Mouse (Mus musculus) MEL (cell line): ENCODE measurements at regions not wholly inside any gene's neighbourhood (a gene's known extent, or its start where the extent isn't known, plus 50 kb on each side); places are given as distances from the start of the nearest gene placed in this dataset.

ENCODE experiments used
- DNase-seq: peaks from one replicate; pipeline ENCODE4 v3.0.0; 2011; ENCODE audit warnings: low read depth, low spot score
- H3K27ac ChIP-seq: 2 replicates; pipeline ENCODE4 v1.5.1; 2012; ENCODE audit warnings: low read depth, mild to moderate bottlenecking, control low read depth, low read length, moderate library complexity; ENCODE audit not compliant: control insufficient read depth
- H3K27me3 ChIP-seq, 2 experiments: fragments of 150-350 bp in 1 of 2; sonication (generic) in 1 of 2; 2 replicates each; pipeline ENCODE4 v1.6.1; 2012; ENCODE audit warnings: low read length in 2 of 2, mild to moderate bottlenecking in 2 of 2, improper control_type of control experiment in 1 of 2, moderate library complexity in 1 of 2; ENCODE audit not compliant: insufficient read depth in 2 of 2, control insufficient read depth in 1 of 2
- H3K36me3 ChIP-seq, 2 experiments: 2 replicates each; pipeline ENCODE4 v1.6.1; 2012 to 2014; ENCODE audit warnings: low read length in 2 of 2, improper control_type of control experiment in 1 of 2, inconsistent platforms in 1 of 2, mild to moderate bottlenecking in 1 of 2; ENCODE audit not compliant: insufficient read depth in 2 of 2, control insufficient read depth in 1 of 2
- H3K4me1 ChIP-seq, 2 experiments: fragments of 150-350 bp in 1 of 2; sonication (generic) in 1 of 2; 2 replicates each; pipeline ENCODE4 v1.6.1; 2012; ENCODE audit warnings: low read length in 2 of 2, improper control_type of control experiment in 1 of 2, mild to moderate bottlenecking in 1 of 2; ENCODE audit not compliant: insufficient read depth in 2 of 2, control insufficient read depth in 1 of 2
- H3K4me3 ChIP-seq, 2 experiments: fragments of 150-350 bp in 1 of 2; sonication (generic) in 1 of 2; 2 replicates each; pipeline ENCODE4 v1.5.1; 2012; ENCODE audit warnings: low read depth in 2 of 2, low read length in 2 of 2, mild to moderate bottlenecking in 2 of 2, moderate library complexity in 2 of 2, control low read depth in 1 of 2, improper control_type of control experiment in 1 of 2; ENCODE audit not compliant: control insufficient read depth in 1 of 2, insufficient read depth in 1 of 2
- H3K79me2 ChIP-seq: 2 replicates; pipeline ENCODE4 v1.6.1; 2012; ENCODE audit warnings: mild to moderate bottlenecking, low read length, moderate library complexity; ENCODE audit not compliant: control insufficient read depth, poor library complexity, insufficient read depth
- H3K9ac ChIP-seq: 2 replicates; pipeline ENCODE4 v1.6.1; 2012; ENCODE audit warnings: low read depth, mild to moderate bottlenecking, control low read depth, low read length, moderate library complexity; ENCODE audit not compliant: control insufficient read depth, poor library complexity, severe bottlenecking
- H3K9me3 ChIP-seq: fragments of 150-350 bp; sonication (generic); replicated peaks from 2 replicates; pipeline ENCODE4 v1.6.1; 2012; ENCODE audit warnings: mild to moderate bottlenecking, low read length, improper control_type of control experiment, moderate library complexity; ENCODE audit not compliant: insufficient read depth
- CHD1 ChIP-seq: IDR thresholded peaks from 2 replicates; pipeline ENCODE4 v1.6.1; 2012; ENCODE audit warnings: low read depth, mild to moderate bottlenecking, inconsistent platforms, low read length, improper control_type of control experiment
- CHD2 ChIP-seq: IDR thresholded peaks from 2 replicates; pipeline ENCODE4 v1.6.1; 2011; ENCODE audit warnings: low read length, improper control_type of control experiment
- CTCF ChIP-seq, 3 experiments: IDR thresholded peaks in 2 of 3; conservative IDR thresholded peaks in 1 of 3; 2 replicates each; pipeline ENCODE4 v1.5.1; 2011 to 2012; ENCODE audit warnings: low read length in 3 of 3, low read depth in 2 of 3, mild to moderate bottlenecking in 2 of 3, improper control_type of control experiment in 1 of 3, inconsistent platforms in 1 of 3, mixed read lengths in 1 of 3, moderate library complexity in 1 of 3; ENCODE audit not compliant: control insufficient read depth in 1 of 3, insufficient read depth in 1 of 3, poor library complexity in 1 of 3, severe bottlenecking in 1 of 3
- ELF1 ChIP-seq: IDR thresholded peaks from 2 replicates; pipeline ENCODE4 v1.6.1; 2014; ENCODE audit warnings: low read depth, mild to moderate bottlenecking, inconsistent platforms, low read length, improper control_type of control experiment, moderate library complexity
- EP300 ChIP-seq, 2 experiments: IDR thresholded peaks; 2 replicates each; pipeline ENCODE4 v1.6.1; 2011; ENCODE audit warnings: improper control_type of control experiment in 2 of 2, low read length in 2 of 2, low read depth in 1 of 2, mild to moderate bottlenecking in 1 of 2
- ETS1 ChIP-seq: IDR thresholded peaks from 2 replicates; pipeline ENCODE4 v1.6.1; 2012; ENCODE audit warnings: low read depth, mild to moderate bottlenecking, inconsistent platforms, low read length, improper control_type of control experiment, moderate library complexity
- GABPA ChIP-seq: IDR thresholded peaks from 2 replicates; pipeline ENCODE4 v1.6.1; 2012; ENCODE audit warnings: low read depth, mild to moderate bottlenecking, inconsistent platforms, low read length, improper control_type of control experiment, moderate library complexity
- GATA1 ChIP-seq: IDR thresholded peaks from 2 replicates; pipeline ENCODE4 v1.6.1; 2011; ENCODE audit warnings: low read depth, low read length, improper control_type of control experiment
- HCFC1 ChIP-seq: IDR thresholded peaks from 2 replicates; pipeline ENCODE4 v1.6.1; 2012; ENCODE audit warnings: low read depth, mild to moderate bottlenecking, inconsistent platforms, low read length, improper control_type of control experiment, moderate library complexity
- JUND ChIP-seq: IDR thresholded peaks from 2 replicates; pipeline ENCODE4 v1.6.1; 2011; ENCODE audit warnings: low read depth, mild to moderate bottlenecking, improper control_type of control experiment, low read length
- KAT2A ChIP-seq: conservative IDR thresholded peaks from 2 replicates; pipeline ENCODE4 v1.6.1; 2012; ENCODE audit warnings: low read depth, low read length, improper control_type of control experiment, inconsistent platforms
- MAX ChIP-seq: IDR thresholded peaks from 2 replicates; pipeline ENCODE4 v1.6.1; 2011; ENCODE audit warnings: low read length, improper control_type of control experiment
- MAZ ChIP-seq: IDR thresholded peaks from 2 replicates; pipeline ENCODE4 v1.6.1; 2012; ENCODE audit warnings: low read depth, mild to moderate bottlenecking, inconsistent platforms, low read length, improper control_type of control experiment
- MEF2A ChIP-seq: IDR thresholded peaks from 2 replicates; pipeline ENCODE4 v1.6.1; 2014; ENCODE audit warnings: low read depth, mild to moderate bottlenecking, inconsistent platforms, low read length, improper control_type of control experiment; ENCODE audit not compliant: poor library complexity, insufficient replicate concordance, severe bottlenecking; ENCODE audit errors: extremely low read depth
- MXI1 ChIP-seq: IDR thresholded peaks from 2 replicates; pipeline ENCODE4 v1.6.1; 2011; ENCODE audit warnings: mild to moderate bottlenecking, low read depth, low read length, improper control_type of control experiment
- MYB ChIP-seq: IDR thresholded peaks from 2 replicates; pipeline ENCODE4 v1.6.1; 2011; ENCODE audit warnings: mild to moderate bottlenecking, low read depth, low read length, improper control_type of control experiment
- MYC ChIP-seq: IDR thresholded peaks from 2 replicates; pipeline ENCODE4 v1.6.1; 2011; ENCODE audit warnings: low read depth, mild to moderate bottlenecking, low read length, improper control_type of control experiment, moderate library complexity
- NELFE ChIP-seq: IDR thresholded peaks from 2 replicates; pipeline ENCODE4 v1.6.1; 2011; ENCODE audit warnings: low read depth, low read length, improper control_type of control experiment
- NRF1 ChIP-seq: IDR thresholded peaks from 2 replicates; pipeline ENCODE4 v1.6.1; 2014; ENCODE audit warnings: low read depth, mild to moderate bottlenecking, inconsistent platforms, low read length, improper control_type of control experiment, moderate library complexity; ENCODE audit not compliant: poor library complexity, insufficient read depth, severe bottlenecking
- POLR2A ChIP-seq, 2 experiments: IDR thresholded peaks; 2 replicates each; pipeline ENCODE4 v1.6.1; 2011 to 2012; ENCODE audit warnings: low read length in 2 of 2, mild to moderate bottlenecking in 2 of 2, control low read depth in 1 of 2, improper control_type of control experiment in 1 of 2, low read depth in 1 of 2, moderate library complexity in 1 of 2; ENCODE audit not compliant: control insufficient read depth in 1 of 2, insufficient read depth in 1 of 2, poor library complexity in 1 of 2
- POLR2AphosphoS2 ChIP-seq: IDR thresholded peaks from 2 replicates; pipeline ENCODE4 v1.6.1; 2011; ENCODE audit warnings: low read length, improper control_type of control experiment
- POLR2AphosphoS5 ChIP-seq: IDR thresholded peaks from 2 replicates; pipeline ENCODE4 v1.6.1; 2012; ENCODE audit warnings: low read depth, borderline replicate concordance, mild to moderate bottlenecking, inconsistent platforms, low read length, moderate library complexity, mixed read lengths
- RCOR1 ChIP-seq: IDR thresholded peaks from 2 replicates; pipeline ENCODE4 v1.6.1; 2012; ENCODE audit warnings: low read depth, mild to moderate bottlenecking, inconsistent platforms, low read length, improper control_type of control experiment
- SMC3 ChIP-seq: IDR thresholded peaks from 2 replicates; pipeline ENCODE4 v1.6.1; 2011; ENCODE audit warnings: low read depth, low read length, improper control_type of control experiment
- TAL1 ChIP-seq: IDR thresholded peaks from 2 replicates; pipeline ENCODE4 v1.6.1; 2012; ENCODE audit warnings: mild to moderate bottlenecking, inconsistent platforms, low read length, moderate library complexity, mixed read lengths
- TCF12 ChIP-seq: IDR thresholded peaks from 2 replicates; pipeline ENCODE4 v1.6.1; 2014; ENCODE audit warnings: low read depth, mild to moderate bottlenecking, inconsistent platforms, low read length, improper control_type of control experiment, moderate library complexity
- UBTF ChIP-seq: IDR thresholded peaks from 2 replicates; pipeline ENCODE4 v1.6.1; 2012; ENCODE audit warnings: low read depth, mild to moderate bottlenecking, inconsistent platforms, low read length, improper control_type of control experiment, moderate library complexity, borderline replicate concordance; ENCODE audit not compliant: insufficient read depth
- USF1 ChIP-seq: IDR thresholded peaks from 2 replicates; pipeline ENCODE4 v1.6.1; 2014; ENCODE audit warnings: low read depth, mild to moderate bottlenecking, inconsistent platforms, low read length, improper control_type of control experiment, moderate library complexity
- USF2 ChIP-seq, 2 experiments: IDR thresholded peaks; 2 replicates each; pipeline ENCODE4 v1.6.1; 2011 to 2012; ENCODE audit warnings: improper control_type of control experiment in 2 of 2, low read length in 2 of 2, borderline replicate concordance in 1 of 2, inconsistent platforms in 1 of 2, low read depth in 1 of 2, mild to moderate bottlenecking in 1 of 2; ENCODE audit not compliant: insufficient read depth in 1 of 2
- ZKSCAN1 ChIP-seq: IDR thresholded peaks from 2 replicates; pipeline ENCODE4 v1.6.1; 2012; ENCODE audit warnings: low read depth, mild to moderate bottlenecking, inconsistent platforms, low read length, improper control_type of control experiment, moderate library complexity
- ZMIZ1 ChIP-seq: IDR thresholded peaks from 2 replicates; pipeline ENCODE4 v1.6.1; 2012; ENCODE audit warnings: low read depth, mild to moderate bottlenecking, inconsistent platforms, low read length, improper control_type of control experiment, moderate library complexity
- ZNF384 ChIP-seq: IDR thresholded peaks from 2 replicates; pipeline ENCODE4 v1.6.1; 2012; ENCODE audit warnings: low read depth, mild to moderate bottlenecking, inconsistent platforms, low read length, improper control_type of control experiment

DNA sequence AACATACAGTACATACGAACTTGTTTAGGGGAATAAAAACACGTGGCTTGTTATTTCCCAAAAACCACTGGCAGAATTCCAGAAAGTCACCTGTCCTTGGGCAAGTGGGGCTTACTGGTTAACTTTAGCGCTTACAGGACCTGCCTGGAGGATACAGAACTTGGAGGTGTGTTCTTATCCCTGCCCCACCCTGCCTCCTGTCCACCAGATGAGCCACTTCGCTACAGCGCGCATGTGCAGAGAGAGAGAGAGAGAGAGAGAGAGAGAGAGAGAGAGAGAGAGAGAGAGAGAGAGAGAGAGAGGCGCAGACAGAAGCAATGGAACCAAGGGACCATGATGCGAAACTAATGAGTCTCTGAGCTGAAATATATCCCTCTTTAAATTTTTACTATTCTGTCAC is 214.7 kb upstream of the Pkdcc start:
- Histone ChIP-seq H3K27me3 (no peaks in the 10 kb centered on the region), H3K9me3 (no peaks in the 10 kb centered on the region), H3K4me1 (no peaks in the 10 kb centered on the region), H3K36me3 (no peaks in the 10 kb centered on the region), H3K4me3 (no peak overlapping the region; a peak in 1 of 4 replicates), H3K79me2 (no peaks in the 10 kb centered on the region), H3K27ac (no peak overlapping the region), H3K9ac (no peak overlapping the region)
- no peak for DNase-seq
- TF ChIP-seq TCF12 (no peak), CTCF (IDR thresholded peaks at IDR 0.05 in 2 of 3, conservative IDR thresholded peaks at IDR 0.05 in 1 of 3; ENCODE audit: control insufficient read depth in 1 of 3, insufficient read depth in 1 of 3, low read depth in 2 of 3, low read length in 3 of 3, poor library complexity in 1 of 3, severe bottlenecking in 1 of 3) (no peak), CHD1 (no peak), ETS1 (no peak)

- Histone ChIP-seq H3K9me3 (no peaks in the 10 kb centered on the region), H3K4me3 (no peak overlapping the region), H3K79me2 (no peaks in the 10 kb centered on the region), H3K27ac (no peak overlapping the region), H3K9ac (no peak overlapping the region), H3K36me3 (no peaks in the 10 kb centered on the region), H3K4me1 (no peaks in the 10 kb centered on the region), H3K27me3 (no peaks in the 10 kb centered on the region)
- peak; percentile 55 for DNase-seq
- TF ChIP-seq CTCF (IDR thresholded peaks at IDR 0.05 in 2 of 3, conservative IDR thresholded peaks at IDR 0.05 in 1 of 3; ENCODE audit: control insufficient read depth in 1 of 3, insufficient read depth in 1 of 3, low read depth in 2 of 3, low read length in 3 of 3, poor library complexity in 1 of 3, severe bottlenecking in 1 of 3) (peak; percentile 22 to 75 (median 52); a peak in 5 of 6 replicates), HCFC1 (no peak), MYB (no peak), MYC (no peak), POLR2AphosphoS2 (no peak), MAX (no peak), TCF12 (no peak), TAL1 (no peak), ZNF384 (no peak), GABPA (no peak), NELFE (no peak), NRF1 (no peak), ZMIZ1 (no peak), MXI1 (no peak), MEF2A (no peak), MAZ (no peak), KAT2A (no peak), CHD2 (no peak), SMC3 (peak; percentile 70), ZKSCAN1 (no peak), JUND (no peak), ELF1 (no peak), GATA1 (no peak), EP300 (IDR thresholded peaks at IDR 0.05; ENCODE audit: low read depth in 1 of 2, low read length in 2 of 2) (no peak), RCOR1 (0 out of 2 replicates have a peak, but pooled peaks have one; percentile 22), UBTF (no peak), CHD1 (no peak), USF1 (no peak), USF2 (IDR thresholded peaks at IDR 0.05; ENCODE audit: borderline replicate concordance in 1 of 2, insufficient read depth in 1 of 2, low read depth in 1 of 2, low read length in 2 of 2) (no peak), POLR2A (IDR thresholded peaks at IDR 0.05; ENCODE audit: control insufficient read depth in 1 of 2, insufficient read depth in 1 of 2, low read depth in 1 of 2, low read length in 2 of 2, poor library complexity in 1 of 2) (no peak), POLR2AphosphoS5 (no peak)
These were observed 213.5 kb upstream of the Pkdcc start for GRCm38 (mm10) chr17:83001567-83001966.
